ENCODE assay signal across 7 mouse cellular contexts in the genomic region with DNA sequence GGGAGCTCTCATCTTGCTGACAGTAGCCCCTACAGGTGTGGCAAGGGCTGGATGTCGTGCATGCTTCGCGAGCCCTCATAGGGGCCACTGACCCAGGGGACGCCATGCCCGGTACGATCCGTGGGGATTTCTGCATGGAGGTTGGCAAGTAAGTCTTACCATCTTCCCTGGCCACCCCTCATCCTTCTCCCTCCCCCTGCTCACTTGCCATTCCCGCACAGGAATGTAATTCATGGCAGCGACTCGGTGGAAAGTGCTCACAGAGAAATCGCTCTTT. TPM values are rescaled to one million over a fixed set of nuclear protein-coding genes. Genes with fewer than 3 reads are reported as not detected.
DNase-seq lines count a peak whose midpoint lies in the region; ATAC-seq and TF ChIP-seq lines count a peak whose summit lies in the region.

No protein-coding gene starts in this region.

- no peaks in the 10 kb centered on the region for H3K9me3 ChIP-seq in lung, embryonic 14.5 days (ENCODE audit: low read depth, low read length)
- H3K9me3 ChIP-seq in intestine, embryonic 16.5 days (ENCODE audit: control insufficient read depth, low read length), result no peaks in the 10 kb centered on the region
- no peaks in the 10 kb centered on the region for H3K9me3 ChIP-seq in neural tube, embryonic 15.5 days (replicated peaks)

- H3K4me1 ChIP-seq in lung, embryonic 14.5 days (ENCODE audit: insufficient read depth), result peaks cover 4% of the 10 kb centered on the region
- peaks cover 5% of the 10 kb centered on the region for H3K4me1 ChIP-seq in embryonic fibroblast, embryonic 13.5 days (ENCODE audit: control insufficient read depth, insufficient read depth, low read length)
- H3K4me1 ChIP-seq in intestine, embryonic 16.5 days (ENCODE audit: control insufficient read depth, insufficient read depth, low read length), result peaks cover 24% of the 10 kb centered on the region
- peaks cover 51% of the 10 kb centered on the region for H3K4me1 ChIP-seq in neural tube, embryonic 15.5 days

- no peak for ATAC-seq in lung, embryonic 14.5 days (ENCODE audit: insufficient read depth)
- peak; percentile 2; the same call in 1 of the 2 replicates for ATAC-seq in intestine, embryonic 16.5 days
- ATAC-seq in neural tube, embryonic 15.5 days (ENCODE audit: low FRiP score), result peak; percentile 9; the same call in 1 of the 2 replicates
- no peak for ATAC-seq in monocyte, adult 5-6 weeks (replicated peaks; ENCODE audit: insufficient number of reproducible peaks, low FRiP score, low TSS enrichment, poor library complexity, severe bottlenecking)

- no peak for DNase-seq in lung, embryonic 14.5 days
- no peak for DNase-seq in lung, adult 18-20 months
- DNase-seq in right cerebral cortex, postnatal 10 days (ENCODE audit: low spot score in 2 of 2), result no peak

- H3K27ac ChIP-seq in lung, embryonic 14.5 days (ENCODE audit: low read depth), result peak overlapping the region; percentile 58; the same call in 1 of the 2 replicates
- no peak overlapping the region for H3K27ac ChIP-seq in embryonic fibroblast, embryonic 13.5 days (ENCODE audit: insufficient read depth, low read length)
- H3K27ac ChIP-seq in intestine, embryonic 16.5 days (ENCODE audit: low read length), result peak overlapping the region; percentile 94; the same call in 1 of the 2 replicates
- peak overlapping the region; percentile 88 for H3K27ac ChIP-seq in neural tube, embryonic 15.5 days (replicated peaks)

- no peak for TF ChIP-seq POLR2A in embryonic fibroblast, embryonic 13.5 days (IDR thresholded peaks at IDR 0.05; ENCODE audit: low read depth, low read length)

- no peak for TF ChIP-seq CTCF in lung, embryonic 14.5 days (IDR thresholded peaks at IDR 0.05; ENCODE audit: low read depth)
- TF ChIP-seq CTCF in embryonic fibroblast, embryonic 13.5 days (IDR thresholded peaks at IDR 0.05; ENCODE audit: borderline replicate concordance, insufficient read depth, low read length), result no peak

- H3K9ac ChIP-seq in lung, embryonic 14.5 days, result peak overlapping the region; percentile 82
- H3K9ac ChIP-seq in intestine, embryonic 16.5 days (ENCODE audit: low read depth, low read length), result peak overlapping the region; percentile 95
- peak overlapping the region; percentile 93 for H3K9ac ChIP-seq in neural tube, embryonic 15.5 days (replicated peaks)

- peak overlapping the region; percentile 96 for H3K4me2 ChIP-seq in lung, embryonic 14.5 days
- peak overlapping the region; percentile 96 for H3K4me2 ChIP-seq in intestine, embryonic 16.5 days (ENCODE audit: low read depth, low read length)
- H3K4me2 ChIP-seq in neural tube, embryonic 15.5 days, result peak overlapping the region; percentile 99

- no peaks in the 10 kb centered on the region for H3K27me3 ChIP-seq in lung, embryonic 14.5 days (ENCODE audit: insufficient read depth, low read length)
- no peaks in the 10 kb centered on the region for H3K27me3 ChIP-seq in intestine, embryonic 16.5 days (replicated peaks; ENCODE audit: control insufficient read depth, insufficient read depth, low read length)
- H3K27me3 ChIP-seq in neural tube, embryonic 15.5 days (replicated peaks), result no peaks in the 10 kb centered on the region

- peaks cover 70% of the 10 kb centered on the region for H3K36me3 ChIP-seq in lung, embryonic 14.5 days (ENCODE audit: insufficient read depth)
- peaks cover 40% of the 10 kb centered on the region for H3K36me3 ChIP-seq in intestine, embryonic 16.5 days (ENCODE audit: control insufficient read depth, insufficient read depth, low read length)
- H3K36me3 ChIP-seq in neural tube, embryonic 15.5 days, result peaks cover 64% of the 10 kb centered on the region

- WGBS in lung, embryonic 14.5 days, result 26% methylated on average over 11 of the region's 11 CpGs
- 29% methylated on average over 11 of the region's 11 CpGs for WGBS in intestine, embryonic 16.5 days
- WGBS in neural tube, embryonic 15.5 days, result 23% methylated on average over 11 of the region's 11 CpGs

- H3K4me3 ChIP-seq in lung, embryonic 14.5 days (ENCODE audit: low read depth, low read length), result peak overlapping the region; percentile 90
- peak overlapping the region; percentile 83 for H3K4me3 ChIP-seq in embryonic fibroblast, embryonic 13.5 days (ENCODE audit: insufficient read depth, low read length)
- peak overlapping the region; percentile 92 for H3K4me3 ChIP-seq in intestine, embryonic 16.5 days (ENCODE audit: low read length)
- peak overlapping the region; percentile 87 for H3K4me3 ChIP-seq in neural tube, embryonic 15.5 days (replicated peaks)

RNA-seq across cellular contexts. Expression of gene Nme3, which starts 0.6 kb away (rescaled TPM):
- polyA plus RNA-seq in lung, embryonic 14.5 days (2014; fragmentation: Nextera tagmentation; extraction: Ambion mirVana), result 65.1 and 77.1 TPM in 2 replicates
- polyA plus RNA-seq in embryonic fibroblast, embryonic 13.5 days (2011; ENCODE audit: insufficient read length, low read depth, missing spikeins), result 2.7 and 4.7 TPM in 2 replicates
- polyA plus RNA-seq in intestine, embryonic 16.5 days (2015; fragmentation: Nextera tagmentation; extraction: Ambion mirVana), result 76.8 and 77.1 TPM in 2 replicates
- polyA plus RNA-seq in neural tube, embryonic 15.5 days (2015; fragmentation: Nextera tagmentation; extraction: Ambion mirVana), result 92.9 and 105 TPM in 2 replicates
- 28.0 to 48.6 TPM (median 30.1 TPM) in 3 replicates for total RNA-seq in monocyte, adult 5-6 weeks (2017)

RNA-seq across cellular contexts. Expression of gene Mrps34, which starts 2.0 kb away (rescaled TPM):
- 92.1 and 93.7 TPM in 2 replicates for polyA plus RNA-seq in lung, embryonic 14.5 days (2014; fragmentation: Nextera tagmentation; extraction: Ambion mirVana)
- polyA plus RNA-seq in embryonic fibroblast, embryonic 13.5 days (2011; ENCODE audit: insufficient read length, low read depth, missing spikeins), result 25.5 and 28.7 TPM in 2 replicates
- polyA plus RNA-seq in intestine, embryonic 16.5 days (2015; fragmentation: Nextera tagmentation; extraction: Ambion mirVana), result 121 and 129 TPM in 2 replicates
- polyA plus RNA-seq in neural tube, embryonic 15.5 days (2015; fragmentation: Nextera tagmentation; extraction: Ambion mirVana), result 89.0 and 89.5 TPM in 2 replicates
- total RNA-seq in monocyte, adult 5-6 weeks (2017), result 13.4 to 24.4 TPM (median 19.0 TPM) in 3 replicates

RNA-seq across cellular contexts. Expression of gene Eme2, which starts 2.0 kb away (rescaled TPM):
- polyA plus RNA-seq in lung, embryonic 14.5 days (2014; fragmentation: Nextera tagmentation; extraction: Ambion mirVana), result 21.2 and 23.3 TPM in 2 replicates
- 12.4 and 14.7 TPM in 2 replicates for polyA plus RNA-seq in embryonic fibroblast, embryonic 13.5 days (2011; ENCODE audit: insufficient read length, low read depth, missing spikeins)
- 28.3 and 33.0 TPM in 2 replicates for polyA plus RNA-seq in intestine, embryonic 16.5 days (2015; fragmentation: Nextera tagmentation; extraction: Ambion mirVana)
- 27.9 and 31.3 TPM in 2 replicates for polyA plus RNA-seq in neural tube, embryonic 15.5 days (2015; fragmentation: Nextera tagmentation; extraction: Ambion mirVana)
- 12.0 to 20.2 TPM (median 12.9 TPM) in 3 replicates for total RNA-seq in monocyte, adult 5-6 weeks (2017)

RNA-seq across cellular contexts. Expression of gene Spsb3, which starts 10.5 kb away (rescaled TPM):
- 34.8 and 37.2 TPM in 2 replicates for polyA plus RNA-seq in lung, embryonic 14.5 days (2014; fragmentation: Nextera tagmentation; extraction: Ambion mirVana)
- polyA plus RNA-seq in embryonic fibroblast, embryonic 13.5 days (2011; ENCODE audit: insufficient read length, low read depth, missing spikeins), result 15.5 and 17.4 TPM in 2 replicates
- polyA plus RNA-seq in intestine, embryonic 16.5 days (2015; fragmentation: Nextera tagmentation; extraction: Ambion mirVana), result 33.9 and 34.4 TPM in 2 replicates
- polyA plus RNA-seq in neural tube, embryonic 15.5 days (2015; fragmentation: Nextera tagmentation; extraction: Ambion mirVana), result 77.6 and 84.2 TPM in 2 replicates
- total RNA-seq in monocyte, adult 5-6 weeks (2017), result 16.6 to 25.9 TPM (median 20.5 TPM) in 3 replicates

RNA-seq across cellular contexts. Expression of gene Nubp2, which starts 10.8 kb away (rescaled TPM):
- polyA plus RNA-seq in lung, embryonic 14.5 days (2014; fragmentation: Nextera tagmentation; extraction: Ambion mirVana), result 53.0 and 56.5 TPM in 2 replicates
- 22.2 and 25.6 TPM in 2 replicates for polyA plus RNA-seq in embryonic fibroblast, embryonic 13.5 days (2011; ENCODE audit: insufficient read length, low read depth, missing spikeins)
- polyA plus RNA-seq in intestine, embryonic 16.5 days (2015; fragmentation: Nextera tagmentation; extraction: Ambion mirVana), result 58.9 and 61.3 TPM in 2 replicates
- polyA plus RNA-seq in neural tube, embryonic 15.5 days (2015; fragmentation: Nextera tagmentation; extraction: Ambion mirVana), result 63.2 and 68.9 TPM in 2 replicates
- 34.3 to 41.0 TPM (median 40.1 TPM) in 3 replicates for total RNA-seq in monocyte, adult 5-6 weeks (2017)

Comparison
In these comparisons a context has a peak if more than half of its experiments do, and no peak if none do; other contexts are left out.
1. ATAC-seq: peak in intestine, embryonic 16.5 days (single experiment) and neural tube, embryonic 15.5 days (single experiment); none in lung, embryonic 14.5 days (single experiment) and monocyte, adult 5-6 weeks (single experiment).
2. RNA of gene Nme3, which starts 0.6 kb away (polyA plus RNA-seq): 92.9 to 105 TPM in neural tube, embryonic 15.5 days, 65.1 to 77.1 TPM in lung, embryonic 14.5 days and 76.8 to 77.1 TPM in intestine, embryonic 16.5 days; 2.7 to 4.7 TPM in embryonic fibroblast, embryonic 13.5 days; every median in the first group is over 10 times any median in the second.
3. Peak in every context shown above with its lines, with median percentiles within 50 percentile points of each other: H3K4me2 ChIP-seq, H3K4me3 ChIP-seq and H3K9ac ChIP-seq.